Mouse (Mus musculus) fat pad, adult 2 months (tissue): ENCODE data around the gene Kcnk7.

ENCODE experiments used
- DNase-seq: peaks from one replicate; pipeline ENCODE4 v3.0.0-alpha.2; 2011; ENCODE audit warnings: low read depth, low spot score; ENCODE audit errors: extremely low read depth

Kcnk7 gene

GRCm38 (mm10) chr19:5689565-5690342 is 14.4 kb upstream of the Kcnk7 start:
- DNase-seq: peak; percentile 54

- DNase-seq: no peak
Measured at GRCm38 (mm10) chr19:5690343-5690735, 13.8 kb upstream of the Kcnk7 start.

GRCm38 (mm10) chr19:5691601-5692000 is 12.6 kb upstream of the Kcnk7 start:
- no peak for DNase-seq

GRCm38 (mm10) chr19:5692086-5692912 is 11.9 kb upstream of the Kcnk7 start:
- no peak for DNase-seq

GRCm38 (mm10) chr19:5692913-5693396 is 11.2 kb upstream of the Kcnk7 start:
- no peak for DNase-seq

- no peak for DNase-seq
Measured at GRCm38 (mm10) chr19:5693801-5694200, 10.4 kb upstream of the Kcnk7 start.

GRCm38 (mm10) chr19:5695849-5696462 is 8.2 kb upstream of the Kcnk7 start:
- no peak for DNase-seq

GRCm38 (mm10) chr19:5704801-5705571 is 819 bp downstream of the Kcnk7 start:
- DNase-seq: no peak

GRCm38 (mm10) chr19:5710068-5710467 is 5.9 kb downstream of the Kcnk7 start:
- DNase-seq: no peak

GRCm38 (mm10) chr19:5710581-5710980 is 6.4 kb downstream of the Kcnk7 start:
- no peak for DNase-seq

GRCm38 (mm10) chr19:5711218-5711617 is 7.1 kb downstream of the Kcnk7 start:
- no peak for DNase-seq

- DNase-seq: no peak
Measured at GRCm38 (mm10) chr19:5711907-5712460, 7.8 kb downstream of the Kcnk7 start.

- no peak for DNase-seq
Measured at GRCm38 (mm10) chr19:5713255-5713654, 9.1 kb downstream of the Kcnk7 start.

- no peak for DNase-seq
Measured at GRCm38 (mm10) chr19:5713730-5714129, 9.6 kb downstream of the Kcnk7 start.

- DNase-seq: no peak
Measured at GRCm38 (mm10) chr19:5715793-5716688, 11.9 kb downstream of the Kcnk7 start.

GRCm38 (mm10) chr19:5716955-5717354 is 12.8 kb downstream of the Kcnk7 start:
- DNase-seq: no peak

GRCm38 (mm10) chr19:5721233-5721632 is 17.1 kb downstream of the Kcnk7 start:
- no peak for DNase-seq

- no peak for DNase-seq
Measured at GRCm38 (mm10) chr19:5722848-5723425, 18.8 kb downstream of the Kcnk7 start.

GRCm38 (mm10) chr19:5723934-5724548 is 19.9 kb downstream of the Kcnk7 start:
- DNase-seq: no peak
